Mouse (Mus musculus): Measurements from ENCODE around the gene Gm2696.
"Not testable (repeated sequence)": the region's sequence is repeated elsewhere in the genome, so short reads cannot be mapped to it uniquely, and the experiment has no call there.

Gene Gm2696

DNA sequence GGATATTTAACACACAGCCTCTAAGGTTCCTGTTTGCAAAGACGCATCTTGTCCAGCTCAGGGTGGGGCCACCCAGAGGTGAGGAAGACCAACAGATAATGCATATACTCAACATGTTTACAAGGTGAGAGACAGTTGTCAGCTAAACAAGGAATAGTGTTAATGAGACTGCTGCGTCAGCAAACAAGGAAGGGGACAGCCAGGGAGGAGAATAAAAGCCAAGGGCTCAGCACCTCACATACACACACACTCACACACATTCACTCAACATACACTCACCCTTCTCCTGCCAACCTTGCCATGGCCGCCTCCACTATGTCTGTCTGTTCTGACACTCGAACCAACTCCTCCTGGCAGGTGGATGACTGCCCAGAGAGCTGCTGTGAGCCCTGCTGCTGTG, at the start of gene Gm2696:
Gene Gm2696, plus strand, starts transcription at position 301 of the 400 bp plus-strand sequence.
- DNase-seq: no peak

DNA sequence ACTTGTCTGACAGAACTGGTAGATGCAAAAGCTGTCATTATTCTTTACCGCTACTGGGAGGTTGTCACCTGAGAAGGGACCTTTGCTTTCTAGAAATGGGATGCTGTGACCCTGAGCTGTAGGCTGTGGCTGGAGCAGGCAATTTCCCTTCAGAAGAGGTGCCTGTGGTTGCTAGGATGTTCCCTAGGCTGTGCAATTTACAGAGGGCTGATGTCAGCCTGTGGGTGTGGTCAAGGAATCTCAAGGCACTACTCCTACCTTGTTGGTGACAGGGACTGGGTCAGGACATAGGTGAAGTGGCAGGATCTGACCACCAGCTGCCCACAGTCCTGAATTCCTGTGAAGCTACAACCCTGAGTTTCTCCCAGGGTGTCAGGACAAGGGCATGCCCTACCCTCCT, 44.8 kb upstream of the Gm2696 start:
- DNase-seq: no peak

GRCm38 (mm10) chr10:77771225-77771624, 43.3 kb upstream of the Gm2696 start, which contains the start of gene Gm3238:
Gene Gm3238, minus strand, starts transcription at chr10:77771325.
- DNase-seq: not testable (repeated sequence)

- not testable (repeated sequence) for DNase-seq
Measured at GRCm38 (mm10) chr10:77772142-77772541, 42.3 kb upstream of the Gm2696 start.

DNA sequence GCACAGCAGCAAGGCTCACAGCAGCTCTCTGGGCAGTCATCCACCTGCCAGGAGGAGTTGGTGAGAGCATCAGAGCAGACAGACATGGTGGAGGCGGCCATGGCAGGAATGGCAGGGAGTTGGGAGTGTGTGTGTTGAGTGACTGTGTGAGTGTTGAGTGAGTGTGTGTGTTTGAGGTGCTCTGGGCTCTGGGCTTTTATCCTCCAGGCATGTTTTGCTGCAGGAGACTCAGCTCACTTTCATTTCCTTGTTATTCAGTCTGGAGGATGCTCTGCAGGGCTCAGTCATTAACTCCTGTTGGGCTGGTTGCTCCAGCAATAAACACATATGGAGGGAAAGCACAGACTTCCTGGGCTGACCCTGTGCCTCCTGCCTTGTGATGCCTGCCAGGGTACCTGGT, 37.6 kb upstream of the Gm2696 start, which contains the start of gene Gm7138:
Gene Gm7138, minus strand, starts transcription at position 101 of the 400 bp plus-strand sequence.
- not testable (repeated sequence) for DNase-seq

GRCm38 (mm10) chr10:77782442-77782841, 32.0 kb upstream of the Gm2696 start, which contains the start of gene Gm3250:
Gene Gm3250, minus strand, starts transcription at chr10:77782542.
- DNase-seq: not testable (repeated sequence)

DNA sequence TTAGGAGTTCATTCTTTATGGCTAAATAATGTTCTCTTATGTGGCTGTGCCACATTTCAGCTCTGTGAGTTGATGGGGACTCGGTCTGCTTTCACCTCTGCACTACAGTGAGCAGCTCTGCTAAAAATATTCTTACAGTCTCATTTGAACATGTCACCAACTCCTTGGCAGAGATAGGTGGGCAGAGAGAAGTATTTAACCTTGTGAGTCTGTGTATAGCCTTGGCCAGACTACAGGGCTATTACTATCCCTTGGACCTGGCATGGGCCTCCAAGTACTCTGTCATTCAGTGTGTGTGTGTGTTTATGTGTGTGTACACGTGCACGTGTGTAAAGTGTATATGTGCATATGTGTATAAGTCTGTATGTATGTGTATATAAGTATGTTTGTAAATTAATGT, 31.1 kb upstream of the Gm2696 start:
- not testable (repeated sequence) for DNase-seq

DNA sequence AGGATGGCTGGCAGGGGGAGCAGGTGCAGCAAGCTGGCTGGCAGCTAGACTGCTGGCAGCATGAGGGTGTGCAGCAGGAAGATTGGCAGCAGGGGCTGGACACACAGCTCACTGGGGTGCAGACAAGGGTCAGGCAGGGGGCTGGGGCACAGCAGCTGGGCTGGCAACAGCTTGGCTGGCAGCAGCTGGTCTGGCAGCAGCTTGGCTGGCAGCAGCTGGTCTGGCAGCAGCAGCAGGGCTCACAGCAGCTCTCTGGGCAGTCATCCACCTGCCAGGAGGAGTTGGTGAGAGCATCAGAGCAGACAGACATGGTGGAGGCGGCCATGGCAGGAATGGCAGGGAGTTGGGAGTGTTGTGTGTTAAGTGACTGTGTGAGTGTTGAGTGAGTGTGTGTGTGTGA, 26.6 kb upstream of the Gm2696 start, which contains the start of gene Gm7137:
Gene Gm7137, minus strand, starts transcription at position 325 of the 400 bp plus-strand sequence.
- peak; percentile 26 to 31 for DNase-seq

- no peak for DNase-seq
Measured at GRCm38 (mm10) chr10:77788621-77789020, 25.9 kb upstream of the Gm2696 start.

- no peak for DNase-seq
Measured at GRCm38 (mm10) chr10:77794976-77795375, 19.5 kb upstream of the Gm2696 start, which contains the start of gene Gm9639. Gene Gm9639, minus strand, starts transcription at chr10:77795076.

GRCm38 (mm10) chr10:77797677-77798076, 16.8 kb upstream of the Gm2696 start:
- DNase-seq: no peak

DNA sequence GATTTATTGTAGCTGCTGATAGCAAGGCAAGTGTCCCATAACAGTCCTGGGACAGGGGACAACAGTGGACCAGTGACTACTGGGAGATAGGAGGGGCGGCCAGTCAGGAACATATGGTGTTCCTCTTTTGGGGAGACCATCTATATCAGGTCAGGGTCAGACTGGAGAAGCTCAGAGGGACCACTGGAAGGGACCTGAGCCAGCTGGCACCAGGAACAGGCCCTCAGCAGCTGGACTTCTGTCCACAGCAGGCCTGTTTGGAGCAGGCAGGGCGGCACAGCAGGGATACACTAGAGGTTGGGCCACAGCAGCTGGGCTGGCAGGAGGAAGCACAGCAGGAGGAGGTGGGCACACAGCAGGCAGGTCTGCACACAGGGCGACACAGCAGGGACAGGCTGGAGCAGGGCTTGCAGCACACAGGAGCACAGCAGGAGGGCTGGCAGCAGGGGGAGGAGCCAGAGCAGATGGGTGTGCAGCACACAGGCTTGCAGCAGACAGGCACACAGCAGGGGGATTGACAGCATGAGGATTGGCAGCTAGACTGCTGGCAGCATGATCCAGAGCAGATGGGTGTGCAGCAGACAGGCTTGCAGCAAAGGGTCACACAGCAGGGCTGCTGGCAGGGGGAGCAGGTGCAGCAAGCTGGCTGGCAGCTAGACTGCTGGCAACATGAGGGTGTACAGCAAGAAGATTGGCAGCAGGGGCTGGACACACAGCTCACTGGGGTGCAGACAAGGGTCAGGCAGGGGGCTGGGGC, 16.1 kb upstream of the Gm2696 start:
- DNase-seq: peak; percentile 53 to 61

DNA sequence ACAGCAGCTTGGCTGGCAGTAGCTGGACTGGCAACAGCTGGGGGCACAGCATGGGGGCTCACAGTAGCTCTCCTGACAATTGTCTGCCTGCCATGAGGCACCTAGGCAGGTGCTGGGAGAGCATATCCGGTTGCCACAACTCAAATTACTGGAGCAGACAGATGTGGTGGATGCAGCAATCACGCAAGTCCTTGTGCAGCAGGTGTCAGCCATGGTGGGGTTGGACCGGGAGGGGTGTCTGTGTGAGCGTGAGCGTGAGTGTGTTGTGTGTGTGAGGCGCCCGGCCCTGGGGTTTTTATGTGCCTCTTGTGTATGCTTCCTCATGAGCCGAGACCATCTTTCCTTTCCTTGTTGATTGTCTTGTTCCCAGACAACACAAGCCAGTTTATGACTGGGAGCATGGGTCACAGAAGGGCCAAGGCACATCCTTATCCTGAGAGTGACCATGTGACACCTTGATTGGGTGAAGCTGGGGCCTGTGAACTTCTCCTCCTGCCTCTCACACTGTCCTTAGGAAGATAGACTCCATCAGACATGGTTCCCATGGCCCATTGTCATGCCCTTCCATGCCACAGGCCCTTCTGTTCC, 15.5 kb upstream of the Gm2696 start, which contains the start of gene Gm19668:
Gene Gm19668, minus strand, starts transcription at position 213 of the 588 bp plus-strand sequence.
- no peak for DNase-seq

DNA sequence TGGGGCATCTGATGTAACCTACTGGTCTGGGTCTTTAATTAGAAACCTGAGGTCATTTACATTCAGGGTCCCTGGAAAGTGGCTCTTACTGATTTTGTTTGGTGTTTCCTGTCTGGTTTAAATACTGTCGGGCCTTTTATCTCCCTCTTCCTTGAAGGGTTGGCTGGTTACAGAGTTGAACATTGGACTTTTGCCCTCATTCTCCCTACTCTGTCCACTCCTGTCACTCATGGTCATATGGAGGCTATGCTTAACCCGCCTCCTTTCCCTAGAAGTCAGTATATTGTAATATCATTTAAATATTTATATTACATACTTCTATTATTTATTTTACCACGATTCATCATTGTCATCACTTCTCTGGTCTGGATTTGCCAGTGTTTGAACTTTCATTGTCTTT, 10.4 kb upstream of the Gm2696 start:
- no peak for DNase-seq

DNA sequence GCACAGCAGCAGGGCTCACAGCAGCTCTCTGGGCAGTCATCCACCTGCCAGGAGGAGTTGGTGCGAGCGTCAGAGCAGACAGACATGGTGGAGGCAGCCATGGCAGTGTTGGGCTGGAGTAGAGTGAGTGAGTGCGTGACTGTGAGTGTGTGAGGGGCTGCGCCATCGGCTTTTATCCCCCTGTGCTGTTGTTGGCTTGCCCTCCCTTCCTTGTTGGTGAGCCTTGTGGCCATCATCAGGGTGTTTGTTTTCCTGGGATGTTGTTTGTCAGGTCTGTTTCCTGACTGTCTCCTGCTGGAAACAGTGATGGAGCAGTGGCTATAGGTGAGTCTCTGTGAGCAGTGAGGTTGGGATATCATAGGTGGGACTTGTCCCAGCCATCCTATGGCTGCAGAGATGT, 2.7 kb upstream of the Gm2696 start, which contains the start of gene Gm9507:
Gene Gm9507, minus strand, starts transcription at position 101 of the 400 bp plus-strand sequence.
- DNase-seq: no peak

- peak in 1 of 2 experiments; percentile 26 for DNase-seq
Measured at GRCm38 (mm10) chr10:77815514-77815913, 1.0 kb downstream of the Gm2696 start.

DNA sequence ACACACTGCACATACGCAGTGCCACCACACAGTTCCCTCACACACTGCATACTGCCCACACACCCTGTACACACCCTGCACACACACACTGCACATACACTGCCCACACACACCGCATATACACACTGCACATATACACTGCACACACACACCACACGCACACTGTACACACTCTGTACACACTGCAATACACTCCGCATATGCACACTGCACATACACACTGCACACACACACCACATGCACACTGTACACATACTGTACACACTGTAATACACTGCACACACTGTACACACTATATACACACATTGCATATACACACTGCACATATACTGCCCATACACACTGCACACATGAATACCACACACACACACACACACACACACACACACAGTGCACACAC, 4.0 kb downstream of the Gm2696 start:
- DNase-seq: no peak

GRCm38 (mm10) chr10:77819203-77819602, 4.7 kb downstream of the Gm2696 start:
- DNase-seq: no peak

DNA sequence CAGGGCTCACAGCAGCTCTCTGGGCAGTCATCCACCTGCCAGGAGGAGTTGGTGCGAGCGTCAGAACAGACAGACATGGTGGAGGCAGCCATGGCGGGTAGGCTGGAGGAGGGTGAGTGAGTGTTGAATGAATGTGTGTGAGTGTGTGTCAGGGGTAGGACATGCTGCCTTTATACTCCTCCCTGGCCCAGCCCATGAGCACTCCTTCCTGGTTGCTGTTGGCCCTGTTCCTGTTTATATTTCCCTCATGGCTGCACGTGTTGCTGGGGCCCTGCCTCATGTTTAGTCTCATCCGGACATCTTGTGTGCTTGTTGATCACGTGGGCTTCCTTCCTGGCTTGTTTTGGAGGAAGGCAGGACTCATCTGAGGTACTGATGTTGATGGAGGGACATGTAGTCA, 12.5 kb downstream of the Gm2696 start, which contains the start of gene Krtap10-4:
Gene Krtap10-4, minus strand, starts transcription at position 145 of the 400 bp plus-strand sequence.
- no peak for DNase-seq

- no peak for DNase-seq
Measured at GRCm38 (mm10) chr10:77835647-77836046, 21.2 kb downstream of the Gm2696 start, which contains the start of gene Krtap10-10. Gene Krtap10-10, plus strand, starts transcription at chr10:77835947.

- no peak for DNase-seq
Measured at GRCm38 (mm10) chr10:77839006-77839405, 24.5 kb downstream of the Gm2696 start.

DNA sequence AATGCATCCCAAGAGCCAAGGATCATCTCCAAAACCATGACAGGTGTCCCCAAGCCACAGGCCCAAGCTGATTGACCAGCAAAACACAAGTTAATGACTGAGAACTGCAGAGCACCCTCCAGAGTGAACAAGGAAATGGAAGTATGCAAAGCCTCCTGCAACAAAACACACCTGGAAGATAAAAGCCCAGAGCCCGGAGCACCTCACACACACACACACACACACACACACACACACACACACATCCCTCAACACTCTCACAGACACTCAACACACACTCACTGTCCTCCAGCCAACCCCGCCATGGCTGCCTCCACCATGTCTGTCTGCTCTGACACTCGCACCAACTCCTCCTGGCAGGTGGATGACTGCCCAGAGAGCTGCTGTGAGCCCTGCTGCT, 32.0 kb downstream of the Gm2696 start, which contains the start of gene Gm36176:
Gene Gm36176, plus strand, starts transcription at position 301 of the 400 bp plus-strand sequence.
- no peak for DNase-seq

- peak; percentile 64 to 77 for DNase-seq
Measured at GRCm38 (mm10) chr10:77846961-77847360, 32.5 kb downstream of the Gm2696 start.
